Mouse (Mus musculus): ENCODE results near the gene 9930104L06Rik. TPM values are rescaled to one million over a fixed set of nuclear protein-coding genes. Genes with fewer than 3 reads are reported as not detected.

9930104L06Rik gene
- polyA plus RNA-seq, 1 experiment from 2014 or later: 9.3 TPM

- no peak overlapping the region for H3K4me2 ChIP-seq (ENCODE audit: low read depth, low read length)
- H3K27me3 ChIP-seq (replicated peaks; ENCODE audit: control insufficient read depth, insufficient read depth, low read length): no peaks in the 10 kb centered on the region
- no peak overlapping the region for H3K9ac ChIP-seq (ENCODE audit: low read depth, low read length)
- ATAC-seq: 0 out of 2 replicates have a peak, but pooled peaks have one; percentile 27
- H3K9me3 ChIP-seq (ENCODE audit: control insufficient read depth, low read length): no peaks in the 10 kb centered on the region
- H3K27ac ChIP-seq (ENCODE audit: low read length): no peak overlapping the region
- WGBS: 41% methylated on average over 5 of the region's 5 CpGs
- no peaks in the 10 kb centered on the region for H3K36me3 ChIP-seq (ENCODE audit: control insufficient read depth, insufficient read depth, low read length)
- peaks cover 14% of the 10 kb centered on the region; the same call in 1 of the 2 replicates for H3K4me1 ChIP-seq (ENCODE audit: control insufficient read depth, insufficient read depth, low read length)
- no peak overlapping the region for H3K4me3 ChIP-seq (ENCODE audit: low read length)
These were observed 33.8 kb downstream of the 9930104L06Rik start for GRCm38 (mm10) chr4:124970677-124971076.

- Histone ChIP-seq H3K9me3 (ENCODE audit: control insufficient read depth, low read length) (no peaks in the 10 kb centered on the region), H3K4me2 (ENCODE audit: low read depth, low read length) (no peak overlapping the region), H3K4me3 (ENCODE audit: low read length) (no peak overlapping the region), H3K27ac (ENCODE audit: low read length) (no peak overlapping the region), H3K9ac (ENCODE audit: low read depth, low read length) (no peak overlapping the region), H3K36me3 (ENCODE audit: control insufficient read depth, insufficient read depth, low read length) (no peaks in the 10 kb centered on the region), H3K27me3 (replicated peaks; ENCODE audit: control insufficient read depth, insufficient read depth, low read length) (no peaks in the 10 kb centered on the region), H3K4me1 (ENCODE audit: control insufficient read depth, insufficient read depth, low read length) (peaks cover 14% of the 10 kb centered on the region; the same call in 1 of the 2 replicates)
- peak; percentile 91 for ATAC-seq
- 62% methylated on average over 8 of the region's 8 CpGs for whole genome bisulfite sequencing
These were observed 34.2 kb downstream of the 9930104L06Rik start for GRCm38 (mm10) chr4:124971094-124971493.

GRCm38 (mm10) chr4:124972316-124972715 lies 35.5 kb downstream of the 9930104L06Rik start:
- no peak overlapping the region for H3K27ac ChIP-seq (ENCODE audit: low read length)
- H3K4me3 ChIP-seq (ENCODE audit: low read length): no peak overlapping the region
- ATAC-seq: no peak
- no peaks in the 10 kb centered on the region for H3K36me3 ChIP-seq (ENCODE audit: control insufficient read depth, insufficient read depth, low read length)
- 52% methylated on average over 9 of the region's 9 CpGs for WGBS
- H3K9ac ChIP-seq (ENCODE audit: low read depth, low read length): no peak overlapping the region
- H3K9me3 ChIP-seq (ENCODE audit: control insufficient read depth, low read length): no peaks in the 10 kb centered on the region
- H3K27me3 ChIP-seq (replicated peaks; ENCODE audit: control insufficient read depth, insufficient read depth, low read length): no peaks in the 10 kb centered on the region
- peaks cover 14% of the 10 kb centered on the region; the same call in 1 of the 2 replicates for H3K4me1 ChIP-seq (ENCODE audit: control insufficient read depth, insufficient read depth, low read length)
- no peak overlapping the region for H3K4me2 ChIP-seq (ENCODE audit: low read depth, low read length)

DNA sequence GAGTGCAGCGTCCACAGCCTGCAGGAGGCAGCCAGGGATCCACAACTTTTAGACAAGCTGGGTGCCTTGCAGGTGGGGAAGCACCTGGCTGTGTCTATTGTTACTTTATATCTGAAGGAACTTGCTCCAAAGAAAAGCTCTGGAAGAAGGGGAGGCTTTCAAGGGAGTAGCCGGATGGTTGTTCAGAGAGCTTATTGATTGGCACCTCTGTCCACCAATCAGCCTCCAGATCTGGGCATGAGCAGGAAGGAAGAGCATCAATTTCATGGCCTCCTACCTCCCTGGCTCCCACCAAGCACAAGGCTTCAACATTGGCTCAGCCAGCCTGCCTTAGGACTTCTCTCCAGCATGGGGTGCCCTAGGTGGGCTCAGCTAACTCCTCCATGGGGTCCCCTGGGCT lies 36.4 kb downstream of the 9930104L06Rik start:
- Histone ChIP-seq H3K4me3 (ENCODE audit: low read length) (no peak overlapping the region), H3K27ac (ENCODE audit: low read length) (no peak overlapping the region), H3K9me3 (ENCODE audit: control insufficient read depth, low read length) (no peaks in the 10 kb centered on the region), H3K27me3 (replicated peaks; ENCODE audit: control insufficient read depth, insufficient read depth, low read length) (no peaks in the 10 kb centered on the region), H3K4me1 (ENCODE audit: control insufficient read depth, insufficient read depth, low read length) (peaks cover 14% of the 10 kb centered on the region; the same call in 1 of the 2 replicates), H3K4me2 (ENCODE audit: low read depth, low read length) (no peak overlapping the region), H3K36me3 (ENCODE audit: control insufficient read depth, insufficient read depth, low read length) (no peaks in the 10 kb centered on the region), H3K9ac (ENCODE audit: low read depth, low read length) (no peak overlapping the region)
- no peak for ATAC-seq
- 85% methylated on average over 2 of the region's 2 CpGs for WGBS

GRCm38 (mm10) chr4:124978201-124978600 lies 41.4 kb downstream of the 9930104L06Rik start:
- Histone ChIP-seq H3K27ac (ENCODE audit: low read length) (no peak overlapping the region), H3K4me1 (ENCODE audit: control insufficient read depth, insufficient read depth, low read length) (no peaks in the 10 kb centered on the region), H3K4me3 (ENCODE audit: low read length) (no peak overlapping the region), H3K9me3 (ENCODE audit: control insufficient read depth, low read length) (no peaks in the 10 kb centered on the region), H3K36me3 (ENCODE audit: control insufficient read depth, insufficient read depth, low read length) (no peaks in the 10 kb centered on the region), H3K27me3 (replicated peaks; ENCODE audit: control insufficient read depth, insufficient read depth, low read length) (peaks cover 2% of the 10 kb centered on the region), H3K9ac (ENCODE audit: low read depth, low read length) (no peak overlapping the region), H3K4me2 (ENCODE audit: low read depth, low read length) (no peak overlapping the region)
- peak; percentile 85 for ATAC-seq
- WGBS: 25% methylated on average over 5 of the region's 5 CpGs

- 20% methylated on average over 9 of the region's 9 CpGs for WGBS
- Histone ChIP-seq H3K27ac (ENCODE audit: low read length) (no peak overlapping the region), H3K27me3 (replicated peaks; ENCODE audit: control insufficient read depth, insufficient read depth, low read length) (peaks cover 55% of the 10 kb centered on the region), H3K9ac (ENCODE audit: low read depth, low read length) (no peak overlapping the region), H3K4me3 (ENCODE audit: low read length) (no peak overlapping the region), H3K4me1 (ENCODE audit: control insufficient read depth, insufficient read depth, low read length) (peaks cover 16% of the 10 kb centered on the region), H3K4me2 (ENCODE audit: low read depth, low read length) (no peak overlapping the region), H3K36me3 (ENCODE audit: control insufficient read depth, insufficient read depth, low read length) (no peaks in the 10 kb centered on the region), H3K9me3 (ENCODE audit: control insufficient read depth, low read length) (no peaks in the 10 kb centered on the region)
- no peak for ATAC-seq
These were observed 47.2 kb downstream of the 9930104L06Rik start for GRCm38 (mm10) chr4:124983893-124984526.

GRCm38 (mm10) chr4:124984871-124985670 lies 48.2 kb downstream of the 9930104L06Rik start:
- Histone ChIP-seq H3K4me1 (ENCODE audit: control insufficient read depth, insufficient read depth, low read length) (peaks cover 23% of the 10 kb centered on the region), H3K9me3 (ENCODE audit: control insufficient read depth, low read length) (no peaks in the 10 kb centered on the region), H3K36me3 (ENCODE audit: control insufficient read depth, insufficient read depth, low read length) (no peaks in the 10 kb centered on the region), H3K27ac (ENCODE audit: low read length) (no peak overlapping the region), H3K9ac (ENCODE audit: low read depth, low read length) (no peak overlapping the region), H3K27me3 (replicated peaks; ENCODE audit: control insufficient read depth, insufficient read depth, low read length) (peaks cover 64% of the 10 kb centered on the region), H3K4me3 (ENCODE audit: low read length) (no peak overlapping the region), H3K4me2 (ENCODE audit: low read depth, low read length) (no peak overlapping the region)
- no peak for ATAC-seq
- 10% methylated on average over 18 of the region's 18 CpGs for WGBS

- H3K27ac ChIP-seq (ENCODE audit: low read length): no peak within 1 kb of the TSS
- WGBS: under 1% methylated on average over 39 of the region's 62 CpGs
- ATAC-seq: peak; percentile 55
- H3K9ac ChIP-seq (ENCODE audit: low read depth, low read length): peak within 1 kb of the TSS; percentile 54
- no peaks in the 10 kb centered on the region for H3K9me3 ChIP-seq (ENCODE audit: control insufficient read depth, low read length)
- no peaks in the 10 kb centered on the region for H3K36me3 ChIP-seq (ENCODE audit: control insufficient read depth, insufficient read depth, low read length)
- H3K4me1 ChIP-seq (ENCODE audit: control insufficient read depth, insufficient read depth, low read length): peaks cover 26% of the 10 kb centered on the region
- H3K4me3 ChIP-seq (ENCODE audit: low read length): peak within 1 kb of the TSS; percentile 51
- peak within 1 kb of the TSS; percentile 70 for H3K4me2 ChIP-seq (ENCODE audit: low read depth, low read length)
- peaks cover 73% of the 10 kb centered on the region for H3K27me3 ChIP-seq (replicated peaks; ENCODE audit: control insufficient read depth, insufficient read depth, low read length)
These were observed 49.1 kb downstream of the 9930104L06Rik start, which contains the start of gene Rspo1 for GRCm38 (mm10) chr4:124985671-124986602. Gene Rspo1 (plus strand): TSS chr4:124986430.
